Mouse (Mus musculus) liver, embryonic 15.5 days (tissue): ENCODE results near the gene Defa37. TPM values are rescaled to one million over a fixed set of nuclear protein-coding genes. Genes with fewer than 3 reads are reported as not detected.
"Not testable (repeated sequence)": the region's sequence is repeated elsewhere in the genome, so short reads cannot be mapped to it uniquely, and the experiment has no call there.

Experiments used
- ATAC-seq: fragments of 200-750 bp; cut with Nextera tagmentation; 2 replicates; pipeline ENCODE4 v1.8.0; 2017; ENCODE audit warnings: moderate number of reproducible peaks, mild to moderate bottlenecking, moderate library complexity; ENCODE audit not compliant: insufficient read depth
- H3K27ac ChIP-seq: fragments of 300-500 bp; sonication (generic); replicated peaks from 2 replicates; pipeline ENCODE4 v1.5.1; 2015; ENCODE audit warnings: mild to moderate bottlenecking, inconsistent platforms
- H3K27me3 ChIP-seq: fragments of 300-500 bp; sonication (generic); 2 replicates; pipeline ENCODE4 v1.6.1; 2015; ENCODE audit warnings: mild to moderate bottlenecking, inconsistent platforms
- H3K36me3 ChIP-seq: fragments of 300-500 bp; sonication (generic); replicated peaks from 2 replicates; pipeline ENCODE4 v1.6.1; 2015; ENCODE audit warnings: moderate library complexity, mild to moderate bottlenecking, inconsistent platforms
- H3K4me1 ChIP-seq: fragments of 300-500 bp; sonication (generic); replicated peaks from 2 replicates; pipeline ENCODE4 v1.6.1; 2015; ENCODE audit warnings: inconsistent platforms
- H3K4me2 ChIP-seq: fragments of 300-500 bp; sonication (generic); 2 replicates; pipeline ENCODE4 v1.6.1; 2015; ENCODE audit warnings: moderate library complexity, mild to moderate bottlenecking, inconsistent platforms
- H3K4me3 ChIP-seq: fragments of 300-500 bp; sonication (generic); replicated peaks from 2 replicates; pipeline ENCODE4 v1.5.1; 2015; ENCODE audit warnings: mild to moderate bottlenecking, inconsistent platforms
- H3K9ac ChIP-seq: fragments of 300-500 bp; sonication (generic); 2 replicates; pipeline ENCODE4 v1.6.1; 2015; ENCODE audit warnings: moderate library complexity, mild to moderate bottlenecking, inconsistent platforms
- H3K9me3 ChIP-seq: fragments of 300-500 bp; sonication (generic); replicated peaks from 2 replicates; pipeline ENCODE4 v1.6.1; 2016; ENCODE audit warnings: inconsistent platforms
- WGBS: fragments of 180-500 bp; shearing (Covaris S2); methylation state at CpG from one replicate; pipeline ENCODE4 v1.1.7; 2015; ENCODE audit warnings: mixed read lengths; ENCODE audit not compliant: insufficient replicate concordance; 5-methylcytosine and 5-hydroxymethylcytosine counted together
- polyA plus RNA-seq: library from polyadenylated mRNA; unstranded; fragments of >200 nt; fragmentation: Nextera tagmentation; extraction: Ambion mirVana; gene quantifications from 2 replicates; pipeline ENCODE4 v1.2.1, GENCODE M21; 2015

Gene Defa37
- polyA plus RNA-seq = not detected in 2 replicates

- not testable (repeated sequence) for ATAC-seq, H3K27me3 ChIP-seq, H3K4me2 ChIP-seq, H3K27ac ChIP-seq, H3K4me1 ChIP-seq, H3K36me3 ChIP-seq, H3K9ac ChIP-seq, H3K9me3 ChIP-seq, H3K4me3 ChIP-seq
- no CpG with 5 or more reads among the region's 1 CpGs for WGBS
These were observed at the start of gene Defa37 for GRCm38 (mm10) chr8:21565086-21565485. Gene Defa37 (plus strand): TSS chr8:21565386.

DNA sequence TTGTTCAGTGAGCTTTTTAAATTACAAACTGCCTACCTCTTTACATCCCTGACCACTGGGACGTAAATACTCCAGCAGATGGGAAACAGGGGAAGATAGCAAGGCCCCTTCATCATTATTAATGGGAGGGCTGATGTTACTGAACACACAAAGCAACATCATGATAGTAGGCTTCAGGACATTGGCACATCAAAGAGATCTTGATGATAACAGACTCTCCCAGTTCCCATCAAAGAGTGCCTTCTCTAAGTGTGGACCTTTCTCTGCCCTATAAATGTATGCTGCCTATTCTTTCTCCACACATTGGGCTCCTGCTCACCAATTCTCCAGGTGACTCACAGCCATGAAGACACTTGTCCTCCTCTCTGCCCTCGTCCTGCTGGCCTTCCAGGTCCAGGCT is 36.5 kb upstream of the Defa37 start, which contains the start of gene Defa32:
Gene Defa32 (plus strand): TSS at position 301 of the 400 bp plus-strand sequence.
- H3K4me1 ChIP-seq, H3K9me3 ChIP-seq, H3K27me3 ChIP-seq, H3K4me2 ChIP-seq, H3K4me3 ChIP-seq, H3K9ac ChIP-seq, H3K36me3 ChIP-seq, ATAC-seq, H3K27ac ChIP-seq: not testable (repeated sequence)
- no CpG with 5 or more reads among the region's 2 CpGs for WGBS

GRCm38 (mm10) chr8:21582706-21583105 is 17.5 kb downstream of the Defa37 start, which contains the start of gene Defa28:
Gene Defa28 (plus strand): TSS chr8:21583006.
- H3K4me2 ChIP-seq, H3K9ac ChIP-seq, H3K27ac ChIP-seq, H3K36me3 ChIP-seq, H3K9me3 ChIP-seq, ATAC-seq, H3K4me3 ChIP-seq, H3K27me3 ChIP-seq, H3K4me1 ChIP-seq: not testable (repeated sequence)
- WGBS = no CpG with 5 or more reads among the region's 1 CpGs

- H3K4me1 ChIP-seq, ATAC-seq, H3K27ac ChIP-seq, H3K36me3 ChIP-seq, H3K9ac ChIP-seq, H3K4me2 ChIP-seq, H3K4me3 ChIP-seq, H3K27me3 ChIP-seq, H3K9me3 ChIP-seq: not testable (repeated sequence)
- WGBS = no CpG with 5 or more reads among the region's 1 CpGs
These were observed 29.2 kb downstream of the Defa37 start, which contains the start of gene Gm7861 for GRCm38 (mm10) chr8:21594408-21594807. Gene Gm7861 (minus strand): TSS chr8:21594508.

Other genes with a start within 250 kb of the Defa37 start
- gene Defa27, start 249.8 kb upstream of the Defa37 start, polyA plus RNA-seq = not detected in 2 replicates
- not detected in 2 replicates for gene Defa29, start 238.4 kb upstream of the Defa37 start, polyA plus RNA-seq
- gene Defa2, start 186.9 kb upstream of the Defa37 start, polyA plus RNA-seq = not detected in 2 replicates
- gene Defa33, start 173.6 kb upstream of the Defa37 start, polyA plus RNA-seq = not detected in 2 replicates
- not detected in 2 replicates for gene Defa36, start 138.0 kb upstream of the Defa37 start, polyA plus RNA-seq
- gene Gm7849, start 108.8 kb upstream of the Defa37 start, polyA plus RNA-seq = not detected in 2 replicates
- gene Defa20, start 56.1 kb upstream of the Defa37 start, polyA plus RNA-seq = not detected in 2 replicates
- gene Defa32, start 36.4 kb upstream of the Defa37 start, polyA plus RNA-seq = not detected in 2 replicates
- not detected in 2 replicates for gene Defa28, start 17.6 kb downstream of the Defa37 start, polyA plus RNA-seq
- gene Gm7861, start 29.1 kb downstream of the Defa37 start, polyA plus RNA-seq = not detected in 2 replicates
- not detected in 2 replicates for gene Defa26, start 52.8 kb downstream of the Defa37 start, polyA plus RNA-seq
- gene Defa17, start 90.4 kb downstream of the Defa37 start, polyA plus RNA-seq = not detected in 2 replicates
- gene Defa34, start 100.4 kb downstream of the Defa37 start, polyA plus RNA-seq = not detected in 2 replicates
- gene AY761184, start 138.3 kb downstream of the Defa37 start, polyA plus RNA-seq = not detected in 2 replicates
- not detected in 2 replicates for gene Defa24, start 169.1 kb downstream of the Defa37 start, polyA plus RNA-seq